Mouse (Mus musculus) olfactory bulb, adult 2 months (tissue): ENCODE results near the gene Nmur1. TPM values are rescaled to one million over a fixed set of nuclear protein-coding genes. Genes with fewer than 3 reads are reported as not detected.
"Not testable (repeated sequence)": the region's sequence is repeated elsewhere in the genome, so short reads cannot be mapped to it uniquely, and the experiment has no call there.

Experiments
- H3K27ac ChIP-seq: fragments of 200-500 bp; 2 replicates; pipeline ENCODE4 v1.5.1; 2012; ENCODE audit warnings: low read depth, low read length; ENCODE audit not compliant: insufficient read depth
- H3K4me1 ChIP-seq: fragments of 200-500 bp; 2 replicates; pipeline ENCODE4 v1.6.1; 2012; ENCODE audit warnings: low read length; ENCODE audit not compliant: control insufficient read depth, insufficient read depth
- H3K4me3 ChIP-seq: fragments of 200-500 bp; 2 replicates; pipeline ENCODE4 v1.5.1; 2012; ENCODE audit warnings: mild to moderate bottlenecking, low read depth, low read length, moderate library complexity; ENCODE audit not compliant: insufficient read depth
- CTCF ChIP-seq: fragments of 200-500 bp; IDR thresholded peaks from 2 replicates; pipeline ENCODE4 v1.5.1; 2012; ENCODE audit warnings: low read depth, mild to moderate bottlenecking, low read length, moderate library complexity; ENCODE audit not compliant: insufficient read depth
- POLR2A ChIP-seq: fragments of 200-500 bp; IDR thresholded peaks from 2 replicates; pipeline ENCODE4 v1.6.1; 2012; ENCODE audit warnings: mild to moderate bottlenecking, low read depth, low read length, moderate library complexity; ENCODE audit not compliant: insufficient read depth
- WGBS: fragments of 180-500 bp; shearing (Covaris S2); methylation state at CpG from one replicate; pipeline ENCODE4 v1.1.7; 2018; 5-methylcytosine and 5-hydroxymethylcytosine counted together
- polyA plus RNA-seq: library from polyadenylated mRNA; stranded (reverse); fragments of >200 nt; gene quantifications from 2 replicates; pipeline ENCODE4 v1.2.4, GENCODE M21; 2012; ENCODE audit warnings: low replicate concordance; ENCODE audit not compliant: missing spikeins, insufficient read depth, insufficient read length

Gene Nmur1
- not detected in 2 replicates for polyA plus RNA-seq

DNA sequence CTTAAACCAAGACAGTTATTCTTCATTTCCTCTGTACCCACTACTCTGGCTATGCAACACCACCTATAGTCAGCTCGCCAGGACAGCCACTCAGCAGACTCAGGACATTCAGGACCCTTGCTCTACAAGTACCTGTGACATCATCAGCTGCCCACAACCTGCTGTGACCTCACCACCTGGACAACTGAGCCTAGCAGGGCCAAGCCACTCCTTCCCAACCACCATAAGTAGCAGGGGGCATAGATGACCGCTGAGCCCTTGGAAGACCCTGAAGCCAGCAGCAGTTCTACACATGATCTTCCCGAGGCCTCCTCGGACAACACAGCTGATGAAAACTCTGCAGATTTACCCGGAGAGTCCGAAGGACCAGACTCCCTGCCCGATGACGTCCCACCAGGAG lies at the start of gene Nmur1, which contains the start of gene Tex44:
Gene Nmur1, minus strand, starts transcription at position 101 of the 400 bp plus-strand sequence.
Gene Tex44, plus strand, starts transcription at position 202 of the 400 bp plus-strand sequence.
- H3K27ac ChIP-seq, result no peak within 1 kb of the TSS
- 97% methylated on average over 8 of the region's 8 CpGs for WGBS
- H3K4me3 ChIP-seq, result no peak within 1 kb of the TSS
- TF ChIP-seq CTCF (no peak), POLR2A (no peak)
- H3K4me1 ChIP-seq, result peaks cover 2% of the 10 kb centered on the region

DNA sequence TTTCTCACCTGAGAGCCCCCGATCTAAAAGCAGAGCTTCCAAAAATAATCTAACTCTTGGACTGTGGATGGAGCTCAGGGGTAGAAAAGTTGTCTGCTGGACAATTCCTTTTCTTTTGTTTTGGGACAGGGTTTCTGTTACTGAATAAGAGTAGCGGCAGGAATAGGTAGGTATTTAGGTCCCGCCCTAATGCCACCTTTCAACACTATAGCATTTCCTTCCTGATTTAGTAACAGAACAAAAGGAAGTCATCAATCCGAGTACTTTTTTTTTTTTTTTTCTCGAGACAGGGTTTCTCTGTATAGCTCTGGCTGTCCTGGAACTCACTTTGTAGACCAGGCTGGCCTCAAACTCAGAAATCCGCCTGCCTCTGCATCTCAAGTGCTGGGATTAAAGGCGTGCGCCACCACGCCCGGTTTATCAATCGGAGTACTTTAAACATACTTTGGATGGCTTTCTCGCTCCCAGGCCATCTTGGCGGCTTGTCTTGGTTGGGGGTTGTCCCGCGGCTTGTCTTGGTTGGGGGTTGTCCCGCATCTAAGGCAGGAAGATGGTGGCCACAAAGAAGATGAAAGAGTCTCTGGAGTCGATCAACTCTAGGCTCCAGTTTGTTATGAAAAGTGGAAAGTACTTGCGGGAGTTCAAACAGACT lies 47.2 kb upstream of the Nmur1 start:
- TF ChIP-seq POLR2A (no peak), CTCF (no peak)
- WGBS, result 96% methylated on average over 18 of the region's 18 CpGs
- Histone ChIP-seq H3K27ac (no peak overlapping the region), H3K4me3 (no peak overlapping the region), H3K4me1 (peaks cover 16% of the 10 kb centered on the region)

DNA sequence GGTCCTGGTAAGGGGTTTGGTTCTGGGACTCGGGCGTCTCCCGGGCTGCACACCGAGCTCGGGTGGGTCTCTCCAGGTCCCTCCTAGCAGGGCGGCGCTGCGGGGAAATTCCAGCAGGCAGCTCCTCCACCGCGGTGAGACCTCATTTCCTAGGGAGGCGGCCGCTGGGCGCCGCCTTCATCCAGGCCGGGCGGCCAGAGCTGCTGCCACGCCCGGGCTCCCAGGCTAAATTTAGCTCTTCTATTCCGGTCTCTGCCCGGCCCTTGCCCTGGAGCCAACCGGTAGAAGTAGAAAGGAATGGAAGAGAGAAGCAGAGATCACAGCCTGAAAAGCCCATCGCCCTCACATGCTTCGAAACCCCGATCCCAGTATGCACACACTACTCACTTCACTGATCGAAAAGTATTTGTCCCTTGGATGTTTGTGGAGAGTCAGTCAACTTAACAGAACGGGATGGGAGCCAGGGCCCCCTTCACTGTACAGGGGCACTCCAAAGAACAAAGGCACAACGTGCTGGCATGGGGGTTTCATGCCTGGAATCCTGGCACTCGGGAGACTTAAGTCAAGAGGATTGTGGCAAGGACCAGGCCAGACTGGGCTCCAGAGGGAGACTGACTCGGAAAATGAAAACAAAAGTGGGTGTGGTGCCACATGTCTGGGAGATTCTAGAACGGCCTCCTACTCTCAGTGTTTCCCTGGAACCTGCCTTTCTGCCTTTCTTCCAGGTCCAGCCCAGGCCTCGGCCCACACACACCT lies 46.3 kb upstream of the Nmur1 start:
- TF ChIP-seq POLR2A, result no peak
- no peak for TF ChIP-seq CTCF
- WGBS, result 28% methylated on average over 31 of the region's 31 CpGs
- Histone ChIP-seq H3K4me1 (peaks cover 16% of the 10 kb centered on the region), H3K4me3 (peak overlapping the region; percentile 13; the same call in 1 of the 2 replicates), H3K27ac (peak overlapping the region; percentile 18)

DNA sequence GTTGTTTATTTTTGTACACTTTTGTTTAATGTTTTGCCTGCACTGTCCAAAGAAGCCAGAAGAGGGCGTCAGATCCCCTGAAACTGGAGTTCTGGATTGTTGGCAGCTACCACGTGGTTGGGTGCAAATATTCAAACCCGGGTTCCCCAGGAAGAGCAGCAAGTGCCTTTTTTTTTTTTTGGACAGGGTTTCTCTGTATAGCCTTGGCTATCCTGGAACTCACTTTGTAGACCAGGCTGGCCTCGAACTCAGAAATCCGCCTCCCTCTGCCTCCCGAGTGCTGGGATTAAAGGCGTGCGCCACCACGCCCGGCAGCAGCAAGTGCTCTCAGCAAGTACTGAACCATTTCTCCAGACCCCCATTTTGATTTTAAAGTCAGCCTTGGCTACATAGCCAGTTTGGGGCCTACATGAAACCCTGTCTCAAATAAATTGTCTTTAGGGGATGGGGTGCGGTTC lies 45.5 kb upstream of the Nmur1 start:
- H3K4me3 ChIP-seq, H3K27ac ChIP-seq: not testable (repeated sequence)
- H3K4me1 ChIP-seq, result peaks cover 16% of the 10 kb centered on the region
- 79% methylated on average over 11 of the region's 11 CpGs for WGBS

DNA sequence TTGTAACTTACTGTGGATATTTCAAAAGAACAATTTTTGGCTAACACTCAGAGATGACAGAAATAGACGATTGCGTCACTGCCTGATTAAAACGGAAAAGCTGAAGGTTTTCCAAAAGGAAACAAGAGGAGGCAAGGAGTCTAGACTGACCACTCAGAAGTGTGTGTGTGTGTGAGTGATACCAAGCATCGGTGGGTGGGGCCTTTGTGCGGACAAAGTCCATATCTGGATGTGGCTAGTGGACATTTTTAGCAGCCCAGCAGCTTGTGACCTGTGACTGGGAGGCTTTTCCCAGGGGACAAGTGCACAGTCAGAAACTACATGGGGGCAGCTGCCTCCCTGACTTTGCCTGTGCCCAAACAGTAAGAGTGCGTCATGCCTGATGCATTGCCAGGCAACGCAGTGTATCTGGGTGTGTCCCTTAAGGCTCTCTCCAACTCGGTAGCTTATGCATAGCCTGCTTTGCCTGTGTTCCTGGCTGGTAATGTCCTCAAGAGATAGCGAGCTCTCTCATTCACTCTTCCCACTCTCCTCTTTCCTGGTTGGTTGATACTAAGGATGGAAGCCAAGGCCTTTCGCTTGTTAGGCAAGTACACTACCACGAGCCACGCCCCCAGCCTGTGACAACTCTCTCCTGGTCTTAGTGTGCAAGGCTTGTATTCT lies 44.6 kb upstream of the Nmur1 start:
- H3K4me3 ChIP-seq, result no peak overlapping the region
- H3K4me1 ChIP-seq, result peaks cover 16% of the 10 kb centered on the region
- H3K27ac ChIP-seq, result no peak overlapping the region; the same call in 1 of the 2 replicates
- TF ChIP-seq CTCF, result no peak
- TF ChIP-seq POLR2A, result no peak
- WGBS, result 72% methylated on average over 12 of the region's 12 CpGs

DNA sequence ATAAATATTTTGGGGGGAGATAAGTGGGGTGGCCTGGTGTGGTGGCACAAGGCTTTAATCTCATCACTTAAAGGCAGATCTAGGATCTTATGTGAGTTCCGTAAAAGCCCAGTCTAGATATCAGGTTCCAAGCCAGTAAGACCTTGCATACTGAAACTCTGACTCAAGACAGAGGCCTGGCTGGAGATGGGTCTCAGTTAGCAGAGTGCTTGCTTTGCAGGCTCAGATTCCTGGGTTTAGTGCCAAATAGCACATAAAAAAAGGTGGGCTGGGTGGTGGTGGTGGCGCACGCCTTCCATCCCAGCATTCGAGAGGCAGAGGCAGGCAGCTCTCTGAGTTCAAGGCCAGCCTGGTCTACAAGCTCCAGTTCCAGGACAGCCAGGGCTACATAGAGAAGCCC lies 43.8 kb upstream of the Nmur1 start:
- WGBS, result 95% methylated on average over 4 of the region's 4 CpGs
- Histone ChIP-seq H3K4me1 (peaks cover 16% of the 10 kb centered on the region), H3K27ac (no peak overlapping the region), H3K4me3 (no peak overlapping the region)
- no peak for TF ChIP-seq POLR2A
- TF ChIP-seq CTCF, result no peak

DNA sequence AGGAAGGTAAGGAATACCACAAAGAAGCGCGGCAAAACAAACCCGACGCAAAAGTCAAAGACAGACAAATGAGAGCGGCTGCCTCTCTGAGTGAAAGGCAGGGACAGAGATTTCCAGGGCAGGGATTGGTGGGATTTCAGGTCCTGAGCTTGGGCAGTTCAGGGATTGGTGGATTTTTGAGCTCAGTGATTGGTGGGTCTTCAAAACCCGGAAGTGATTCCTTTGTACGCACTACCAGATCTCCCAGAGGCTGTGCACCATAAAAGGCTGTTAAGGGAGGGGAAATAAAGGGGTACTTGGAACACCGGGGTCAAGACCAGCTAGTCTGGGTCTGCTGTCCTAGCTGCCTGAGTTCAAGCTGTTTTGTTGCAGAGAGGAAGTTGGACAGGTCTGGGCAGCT lies 41.4 kb upstream of the Nmur1 start:
- no peak overlapping the region for H3K27ac ChIP-seq
- H3K4me1 ChIP-seq, result peaks cover 12% of the 10 kb centered on the region
- H3K4me3 ChIP-seq, result no peak overlapping the region
- TF ChIP-seq POLR2A, result no peak
- no peak for TF ChIP-seq CTCF
- 92% methylated on average over 8 of the region's 8 CpGs for WGBS

GRCm38 (mm10) chr1:86464875-86465224 lies 38.8 kb upstream of the Nmur1 start:
- Histone ChIP-seq H3K4me3 (no peak overlapping the region), H3K27ac (no peak overlapping the region), H3K4me1 (no peaks in the 10 kb centered on the region)
- 76% methylated on average over 4 of the region's 4 CpGs for WGBS
- TF ChIP-seq POLR2A (no peak), CTCF (no peak)

DNA sequence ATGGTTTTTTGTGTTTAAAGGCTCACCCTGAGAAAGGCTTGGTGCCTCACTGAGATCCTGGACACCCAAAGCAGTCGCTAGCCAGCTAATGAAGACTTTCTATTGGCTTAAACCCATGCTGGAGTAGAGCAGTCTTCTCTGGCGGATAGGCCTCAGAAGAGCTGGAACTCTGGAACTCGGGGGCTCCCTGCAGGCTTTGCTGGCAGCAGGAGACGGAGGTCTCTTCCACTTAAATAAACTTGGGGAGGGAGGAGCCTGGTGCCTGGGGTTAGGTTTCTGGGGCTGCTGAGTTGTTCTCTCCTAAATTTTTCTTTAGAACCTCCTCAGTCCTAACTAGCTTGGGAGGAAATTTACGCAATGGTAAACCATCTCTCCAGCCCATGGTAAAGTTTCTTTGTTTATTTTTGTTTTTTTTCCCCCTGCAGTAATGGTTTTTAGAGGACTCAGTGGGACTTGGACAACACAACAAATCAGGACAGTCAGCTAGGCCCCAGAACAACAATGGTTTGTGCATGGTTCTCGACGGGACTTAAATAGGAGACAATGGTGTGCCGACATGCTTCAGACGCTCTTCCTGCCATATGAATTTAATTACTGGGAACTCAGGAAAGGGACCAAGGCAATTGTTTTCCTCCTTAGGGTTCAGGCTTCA lies 38.3 kb upstream of the Nmur1 start:
- TF ChIP-seq CTCF, result no peak
- TF ChIP-seq POLR2A, result no peak
- WGBS, result 53% methylated on average over 9 of the region's 9 CpGs
- Histone ChIP-seq H3K4me3 (no peak overlapping the region), H3K4me1 (no peaks in the 10 kb centered on the region), H3K27ac (no peak overlapping the region)
